Mouse (Mus musculus): ENCODE measurements at regions not wholly inside any gene's neighbourhood (a gene's known extent, or its start where the extent isn't known, plus 50 kb on each side); places are given as distances from the start of the nearest gene placed in this dataset.

DNA sequence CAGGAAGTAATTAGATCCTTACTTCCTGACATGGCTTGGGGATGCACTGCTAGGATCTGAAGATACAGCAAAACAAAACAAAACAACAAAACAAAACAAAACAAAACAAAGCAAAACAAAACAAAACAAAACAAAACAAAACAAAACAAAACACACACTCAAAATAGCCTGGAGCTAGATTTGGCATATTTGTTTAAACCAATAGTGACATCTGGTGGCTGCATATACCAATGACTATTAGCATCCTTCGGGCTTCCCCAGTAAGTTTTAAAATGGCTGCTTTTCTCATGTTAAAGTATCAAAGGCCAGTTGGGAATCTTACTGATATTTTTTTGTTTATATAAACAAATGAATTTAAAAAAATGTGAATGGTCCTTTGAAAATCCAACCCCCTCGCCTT, 52.9 kb upstream of the Ica1 start:
- DNase-seq = peak; percentile 52

DNA sequence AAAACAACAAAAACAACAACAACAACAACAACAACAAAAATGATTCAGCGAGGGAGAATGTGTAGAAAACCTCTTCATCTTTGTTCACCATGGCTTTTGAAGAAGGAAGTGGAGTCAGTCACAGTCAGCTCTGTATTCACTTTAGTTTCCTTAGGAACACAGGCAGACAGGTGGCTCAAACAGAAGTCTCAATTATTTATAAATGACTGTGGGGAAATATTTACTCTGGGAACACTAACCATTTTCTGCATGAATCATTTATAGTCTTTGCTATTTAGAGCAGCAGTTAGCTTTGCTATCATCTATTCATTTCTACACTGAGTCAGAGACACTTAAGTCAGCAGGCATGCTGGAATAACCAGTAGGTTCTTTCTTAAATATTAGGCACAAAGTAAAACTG, 54.6 kb upstream of the Ica1 start:
- DNase-seq = peak; percentile 4

DNA sequence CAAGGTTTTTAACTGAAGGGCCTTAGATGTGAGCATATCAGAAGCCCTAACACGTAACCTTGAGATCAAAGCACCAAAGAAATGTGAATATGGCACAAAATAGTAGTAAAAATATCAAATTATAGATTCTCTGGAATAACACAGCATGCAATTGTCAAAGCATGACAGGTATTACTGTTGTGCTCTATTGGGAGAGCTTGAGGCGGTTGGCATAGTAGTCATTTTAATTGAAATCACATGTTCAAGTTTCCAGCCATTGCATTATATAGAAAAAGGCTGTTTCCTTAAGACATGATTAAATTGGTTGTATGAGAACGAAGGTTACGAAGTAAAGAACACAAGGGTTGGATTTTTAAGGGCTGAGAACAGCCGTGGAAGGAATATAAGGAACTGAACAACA, 75.4 kb upstream of the Ica1 start:
- DNase-seq = no peak

DNA sequence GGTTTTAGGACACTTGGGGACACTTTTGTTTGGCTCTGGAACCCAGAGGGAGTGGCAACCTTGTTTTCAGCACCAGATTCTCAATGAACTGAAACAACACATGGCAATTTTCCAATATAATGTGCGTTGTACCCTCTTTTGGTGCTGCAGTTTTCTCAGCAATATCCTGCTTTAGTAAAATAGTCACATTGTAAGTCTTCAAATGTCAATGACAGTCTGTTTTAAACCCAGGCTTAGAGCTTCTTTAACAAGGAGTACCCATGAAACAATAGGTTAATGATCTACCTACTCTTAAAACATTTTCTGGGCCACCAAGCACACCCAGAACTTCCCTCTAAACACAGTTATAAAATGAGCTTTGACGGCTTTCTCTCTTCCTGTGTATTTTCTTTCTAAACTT, 82.3 kb upstream of the Ica1 start:
- peak; percentile 70 for DNase-seq

DNA sequence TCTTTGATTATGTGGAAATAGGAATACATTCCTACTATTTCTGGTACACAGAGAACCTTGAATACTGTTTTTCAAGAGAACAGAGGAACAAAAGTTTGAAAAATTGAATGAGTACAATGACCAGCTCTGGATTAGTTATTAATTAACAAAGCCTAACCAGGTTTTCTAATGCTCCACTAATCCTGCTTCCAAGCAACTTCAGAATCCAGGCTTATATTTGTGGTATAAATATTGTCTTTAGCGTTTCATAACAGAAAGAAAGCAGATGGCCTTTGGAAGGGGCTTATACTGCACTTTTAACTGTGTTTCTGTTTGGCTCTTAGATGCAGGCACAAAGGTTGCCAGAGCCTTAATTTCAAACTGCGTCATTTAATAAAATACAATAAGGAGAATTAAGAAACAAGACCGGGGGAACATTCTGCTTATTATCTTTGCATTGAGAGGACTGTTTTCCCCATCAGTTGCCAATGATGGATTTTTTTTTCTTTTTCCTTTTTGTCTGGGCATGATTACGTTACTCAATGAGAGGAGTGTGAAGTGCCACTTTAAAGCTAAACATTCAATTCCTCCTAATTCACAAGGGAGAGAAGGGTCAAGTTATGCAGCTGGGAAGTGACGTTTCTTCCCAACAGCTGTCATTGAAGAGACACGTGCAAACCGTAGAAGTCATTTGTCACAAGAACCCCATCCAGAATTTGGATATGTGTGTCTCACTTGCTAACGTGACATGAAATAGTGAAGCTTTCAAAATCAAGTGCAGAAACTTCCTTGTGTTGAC, 84.2 kb upstream of the Nxph1 start:
- DNase-seq = peak; percentile 72

DNA sequence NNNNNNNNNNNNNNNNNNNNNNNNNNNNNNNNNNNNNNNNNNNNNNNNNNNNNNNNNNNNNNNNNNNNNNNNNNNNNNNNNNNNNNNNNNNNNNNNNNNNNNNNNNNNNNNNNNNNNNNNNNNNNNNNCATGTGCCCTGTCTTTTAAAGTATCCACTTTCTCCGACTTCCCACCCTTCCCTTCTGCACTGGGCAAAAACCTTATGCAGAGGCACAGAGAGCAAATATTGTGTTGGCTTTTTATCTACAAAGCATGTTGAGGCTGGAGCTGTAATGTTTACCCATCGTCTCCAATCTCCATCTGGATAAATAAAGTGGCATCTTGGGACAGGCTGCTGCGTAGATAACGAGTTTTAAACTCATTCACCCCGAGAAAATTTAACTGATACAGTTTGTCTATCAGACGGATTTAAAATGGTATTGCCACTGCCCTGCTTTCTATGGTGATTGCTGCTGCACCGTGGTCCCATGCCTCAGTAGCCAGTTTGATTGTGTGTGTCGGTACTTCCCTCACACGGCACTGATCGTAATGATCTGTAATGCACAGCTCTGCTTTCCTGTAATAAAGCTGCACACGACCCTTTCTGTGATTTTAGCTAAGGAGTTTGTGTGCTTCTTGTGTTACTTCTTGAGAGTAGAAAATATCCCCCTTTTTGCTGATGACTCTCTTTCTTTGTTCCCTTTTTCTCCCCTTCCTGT, 70.7 kb upstream of the Nxph1 start:
- DNase-seq = no peak

DNA sequence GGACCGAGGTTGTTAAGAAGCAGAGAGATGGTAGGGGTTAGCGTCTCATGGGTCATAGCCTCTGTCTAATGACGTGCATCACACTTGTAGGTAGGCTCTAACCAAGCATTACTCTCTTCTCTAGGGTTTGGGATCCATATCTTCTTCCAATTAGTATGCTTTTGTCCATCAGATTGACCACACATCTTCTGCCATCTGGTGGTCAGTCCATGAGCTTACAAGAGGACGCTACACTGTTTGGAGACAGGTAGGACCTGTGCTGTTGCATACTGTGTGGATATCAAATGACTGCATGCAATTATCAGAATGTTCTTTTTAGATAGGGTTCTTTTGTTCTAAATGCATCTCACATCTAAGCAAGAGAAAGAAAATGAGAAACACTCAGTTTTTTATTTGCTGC, 54.6 kb upstream of the Nxph1 start:
- peak; percentile 39 for DNase-seq

DNA sequence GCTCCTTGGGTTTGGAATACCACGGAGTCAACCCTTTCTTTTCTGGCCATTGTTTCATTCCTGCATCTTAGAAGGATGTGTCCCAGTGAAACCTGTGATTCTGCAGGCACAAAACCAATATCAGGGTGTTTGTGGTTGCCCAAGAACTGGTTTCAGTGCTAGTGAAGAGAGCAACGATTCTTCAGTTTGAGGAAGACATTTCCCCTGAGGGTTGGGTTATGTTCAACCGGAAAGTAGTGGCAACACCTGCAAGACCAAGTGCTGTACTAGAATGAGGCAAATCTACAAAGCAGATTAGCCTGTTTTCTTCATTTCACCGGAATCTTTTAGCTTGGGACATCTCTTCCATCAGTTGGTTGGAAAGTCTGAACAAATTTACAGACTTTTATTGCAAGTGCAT, 52.1 kb upstream of the Nxph1 start:
- DNase-seq = no peak

DNA sequence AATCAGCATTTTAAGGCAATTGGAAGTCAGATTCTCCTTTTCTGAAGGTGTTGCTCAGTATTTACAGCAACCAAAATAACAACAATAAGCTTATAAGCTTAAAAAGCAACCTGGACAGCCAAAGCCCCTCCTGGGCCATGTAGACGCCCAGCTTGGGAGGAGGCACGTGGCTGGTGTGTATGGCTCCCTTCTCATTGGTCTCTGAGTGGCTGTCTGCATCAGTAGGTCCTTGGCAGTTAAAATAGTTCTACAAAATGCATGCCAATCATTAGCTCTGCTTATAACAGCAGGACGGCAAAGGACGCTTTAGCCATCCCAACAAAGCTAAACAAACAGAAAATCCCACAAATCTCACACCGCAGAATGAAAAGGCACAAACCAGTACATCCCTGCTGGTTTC, 51.4 kb upstream of the Nxph1 start:
- no peak for DNase-seq

DNA sequence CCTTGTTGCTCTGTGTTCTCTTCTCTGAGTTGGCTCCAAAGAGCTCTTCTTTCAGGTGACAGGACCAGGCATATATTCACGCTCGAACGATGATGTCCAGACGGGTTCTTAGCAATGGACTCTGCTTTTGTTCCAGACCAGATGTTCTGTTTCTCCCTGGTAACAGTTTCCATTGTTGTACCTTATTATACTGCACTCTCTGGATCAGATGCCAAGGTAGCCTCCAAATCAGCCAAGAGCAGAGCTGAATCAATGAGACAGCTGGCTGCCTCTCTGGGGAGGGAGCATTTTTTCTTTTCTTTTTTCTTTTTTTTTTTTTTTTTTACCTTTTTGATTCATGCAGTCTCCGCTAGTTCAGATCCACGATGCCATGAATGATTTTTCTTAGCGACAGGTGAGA, 50.9 kb upstream of the Nxph1 start:
- no peak for DNase-seq

DNA sequence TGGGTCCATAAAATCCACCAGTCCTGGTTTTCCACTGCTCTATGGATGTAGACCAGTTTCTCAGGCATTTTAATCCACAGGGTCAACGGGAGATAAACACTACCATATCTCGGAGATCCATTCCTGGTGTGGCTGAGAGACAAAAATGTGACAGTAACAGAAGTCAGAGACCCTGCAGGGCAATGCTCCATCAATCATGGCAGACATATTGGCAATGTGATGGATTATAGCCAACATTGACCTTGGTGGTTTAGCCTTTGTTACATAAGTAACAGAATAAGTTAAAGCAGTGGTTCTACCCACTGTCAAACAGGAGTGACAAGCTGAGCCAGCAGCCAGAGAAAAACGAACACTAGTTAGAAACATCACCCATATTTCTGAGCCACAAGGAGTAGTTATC, 50.0 kb upstream of the Nxph1 start:
- DNase-seq = no peak
